In the genomic region with DNA sequence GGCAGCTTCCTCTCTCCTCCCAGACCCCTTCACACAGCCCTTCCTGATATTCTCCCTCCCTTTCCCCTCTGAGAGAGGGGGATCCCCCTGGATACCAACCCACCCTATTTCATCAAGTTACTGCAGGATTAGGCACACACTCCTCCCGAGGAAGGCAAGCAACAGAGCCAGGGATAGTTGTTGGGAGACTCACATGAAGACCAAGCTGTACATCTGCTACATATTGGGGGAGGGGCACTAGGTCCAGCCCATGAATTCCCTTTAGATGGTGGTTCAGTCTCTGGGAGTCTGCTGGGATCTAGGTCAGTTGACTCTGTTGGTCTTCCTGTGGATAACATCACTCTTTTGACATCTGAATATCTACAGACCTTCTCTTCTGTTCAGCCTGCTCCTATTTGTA, we compare ENCODE assay signal across 28 mouse cellular contexts.
"Had no signal": no experiment of that assay in that cellular context is flagged by ENCODE, and none has a peak within 500 bp of the region (broad histone marks: within the 10 kb centered on the region; RNA-seq: fewer than 3 reads in every experiment).

No protein-coding gene starts in this region.

- H3K27ac ChIP-seq: embryonic facial prominence, embryonic 10.5 days; embryonic facial prominence, embryonic 12.5 days; embryonic facial prominence, embryonic 13.5 days; embryonic facial prominence, embryonic 15.5 days; forebrain, embryonic 10.5 days; forebrain, embryonic 12.5 days; forebrain, embryonic 13.5 days; forebrain, embryonic 15.5 days; gastrocnemius, adult 2 months; heart, adult 2 months had no signal

- H3K9ac ChIP-seq: embryonic facial prominence, embryonic 12.5 days; embryonic facial prominence, embryonic 13.5 days; embryonic facial prominence, embryonic 15.5 days; forebrain, embryonic 12.5 days; forebrain, embryonic 13.5 days; forebrain, embryonic 15.5 days; forebrain, postnatal 0 days had no signal

- H3K9me3 ChIP-seq: embryonic facial prominence, embryonic 10.5 days; embryonic facial prominence, embryonic 12.5 days; embryonic facial prominence, embryonic 13.5 days; embryonic facial prominence, embryonic 15.5 days; forebrain, embryonic 10.5 days; forebrain, embryonic 12.5 days; forebrain, embryonic 13.5 days; forebrain, embryonic 15.5 days had no signal

- DNase-seq: cerebellum, adult 2 months; cerebellum, adult 8-10 months; cerebellum, adult 9-10 months; cerebellum, adult 9-11 months; cerebellum, postnatal 10 days; cerebellum, postnatal 14 days; cerebellum, postnatal 25 days; cerebellum, postnatal 36 days; embryo, embryonic 11 days; forebrain, postnatal 0 days; gastrocnemius, adult 2 months; gastrocnemius, postnatal 10 days; gastrocnemius, postnatal 14 days; gastrocnemius, postnatal 25 days; gastrocnemius, postnatal 36 days; heart, adult 18-20 months; heart, adult 2 months had no signal

- H3K4me3 ChIP-seq: embryonic facial prominence, embryonic 10.5 days; embryonic facial prominence, embryonic 12.5 days; embryonic facial prominence, embryonic 13.5 days; embryonic facial prominence, embryonic 15.5 days; erythroblast, embryonic 14.5 days; forebrain, embryonic 10.5 days; forebrain, embryonic 12.5 days; forebrain, embryonic 13.5 days; forebrain, embryonic 15.5 days; gastrocnemius, adult 2 months; heart, adult 2 months had no signal

- H3K4me1 ChIP-seq: embryonic facial prominence, embryonic 10.5 days; embryonic facial prominence, embryonic 12.5 days; embryonic facial prominence, embryonic 13.5 days; embryonic facial prominence, embryonic 15.5 days; forebrain, embryonic 10.5 days; forebrain, embryonic 12.5 days; forebrain, embryonic 13.5 days; forebrain, embryonic 15.5 days had no signal

- H3K4me2 ChIP-seq: embryonic facial prominence, embryonic 12.5 days; embryonic facial prominence, embryonic 13.5 days; embryonic facial prominence, embryonic 15.5 days; forebrain, embryonic 12.5 days; forebrain, embryonic 13.5 days; forebrain, embryonic 15.5 days had no signal

- H3K36me3 ChIP-seq: embryonic facial prominence, embryonic 10.5 days; embryonic facial prominence, embryonic 12.5 days; embryonic facial prominence, embryonic 13.5 days; embryonic facial prominence, embryonic 15.5 days; forebrain, embryonic 10.5 days; forebrain, embryonic 12.5 days; forebrain, embryonic 15.5 days had no signal

- ATAC-seq: forebrain, embryonic 13.5 days; forebrain, embryonic 14.5 days; forebrain, embryonic 15.5 days; forebrain, embryonic 16.5 days; forebrain, postnatal 0 days had no signal

- H3K27me3 ChIP-seq: embryonic facial prominence, embryonic 12.5 days; embryonic facial prominence, embryonic 13.5 days; embryonic facial prominence, embryonic 15.5 days; forebrain, embryonic 12.5 days; forebrain, embryonic 13.5 days; forebrain, embryonic 15.5 days had no signal
